Mouse (Mus musculus): Measurements from ENCODE around the gene Bhmt.
"Not testable (repeated sequence)": the region's sequence is repeated elsewhere in the genome, so short reads cannot be mapped to it uniquely, and the experiment has no call there.

Gene Bhmt

DNA sequence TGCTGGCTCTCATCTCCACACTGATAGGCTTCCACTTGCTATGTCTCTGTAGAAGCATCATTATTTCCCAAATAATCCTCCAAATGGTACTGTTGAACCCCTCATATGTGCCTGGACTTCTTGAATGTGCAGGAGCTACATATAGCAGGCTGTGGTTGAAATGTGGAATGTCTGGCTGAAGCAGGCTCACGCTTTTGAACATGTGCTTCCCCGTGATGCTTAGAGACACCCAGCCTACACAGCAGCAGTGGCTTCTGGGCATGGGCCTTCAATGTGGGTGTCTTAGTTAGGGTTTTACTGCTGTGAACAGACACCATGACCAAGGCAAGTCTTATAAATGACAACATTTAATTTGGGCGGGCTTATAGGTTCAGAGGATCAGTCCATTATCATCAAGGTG is 30.1 kb downstream of the Bhmt start:
- DNase-seq: no peak

DNA sequence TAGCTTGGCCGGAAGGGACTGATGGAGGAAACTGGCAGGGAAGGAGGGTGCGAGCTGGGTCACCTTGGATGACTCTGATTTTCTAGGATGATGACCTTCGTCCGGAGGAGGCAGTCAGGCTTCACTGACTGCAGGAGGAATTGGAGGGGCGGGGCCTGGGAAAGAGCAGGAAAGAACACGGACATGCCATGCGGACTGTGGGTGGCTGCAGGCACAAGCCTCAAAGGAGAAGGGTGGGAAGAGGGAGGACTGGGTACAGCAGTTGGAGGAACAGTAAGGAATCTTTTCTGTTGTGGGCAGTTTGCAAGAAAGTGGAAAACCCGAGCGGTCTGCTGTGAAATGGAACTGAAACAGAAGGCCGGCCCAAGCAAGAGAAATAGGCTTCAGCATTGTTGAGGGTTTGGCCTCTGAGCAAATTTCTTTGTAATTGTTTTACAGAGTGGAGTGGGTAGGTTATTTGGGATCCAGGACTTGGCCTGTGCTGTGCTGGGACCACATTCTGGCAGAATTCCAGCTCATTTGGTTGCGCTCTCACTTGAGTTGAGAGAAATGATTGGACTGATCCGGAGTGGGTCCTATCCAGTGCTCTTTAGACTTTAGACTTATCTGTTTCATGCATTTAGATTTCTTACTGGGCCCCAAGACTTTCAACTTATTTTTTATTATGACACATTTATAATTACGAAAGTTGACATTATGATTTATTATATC is 30.7 kb downstream of the Bhmt start:
- DNase-seq: peak; percentile 86

DNA sequence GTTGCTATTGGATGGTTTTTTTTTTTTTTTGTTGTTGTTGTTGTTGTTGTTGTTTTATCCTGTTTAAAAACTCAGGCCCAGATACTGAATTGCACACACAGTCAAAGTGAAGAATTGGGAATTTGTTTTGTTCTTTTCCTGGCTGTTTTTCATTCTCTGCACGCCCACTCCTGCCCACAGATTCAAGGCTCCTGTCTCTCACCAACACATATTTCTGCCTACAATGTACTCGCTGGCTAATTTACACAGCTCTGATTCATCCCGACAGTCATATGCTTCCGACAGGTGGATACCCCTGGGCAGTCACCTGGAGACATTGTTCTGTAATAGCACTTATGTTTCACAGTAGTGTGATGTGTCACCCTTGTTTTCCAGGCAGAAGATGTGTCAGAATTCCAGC is 33.1 kb downstream of the Bhmt start:
- no peak for DNase-seq

DNA sequence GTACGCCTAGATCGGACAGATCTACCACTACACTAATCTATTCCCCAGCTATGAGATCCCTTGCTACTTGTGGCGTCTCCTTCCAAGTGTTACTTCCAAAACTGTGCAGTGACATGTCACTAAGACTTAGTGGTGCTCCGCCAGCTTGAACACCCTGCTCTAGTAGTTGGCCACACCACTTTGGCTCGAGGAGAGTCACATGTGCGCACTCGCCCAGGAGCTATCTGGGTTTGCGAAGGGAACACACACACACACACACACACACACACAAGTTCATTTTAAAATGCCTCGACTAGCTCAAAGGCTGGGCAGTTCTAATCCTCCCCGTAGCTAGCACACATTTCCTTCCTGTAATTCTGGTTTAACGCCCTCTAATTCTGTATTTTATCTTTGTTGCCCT is 36.2 kb downstream of the Bhmt start:
- DNase-seq: no peak

DNA sequence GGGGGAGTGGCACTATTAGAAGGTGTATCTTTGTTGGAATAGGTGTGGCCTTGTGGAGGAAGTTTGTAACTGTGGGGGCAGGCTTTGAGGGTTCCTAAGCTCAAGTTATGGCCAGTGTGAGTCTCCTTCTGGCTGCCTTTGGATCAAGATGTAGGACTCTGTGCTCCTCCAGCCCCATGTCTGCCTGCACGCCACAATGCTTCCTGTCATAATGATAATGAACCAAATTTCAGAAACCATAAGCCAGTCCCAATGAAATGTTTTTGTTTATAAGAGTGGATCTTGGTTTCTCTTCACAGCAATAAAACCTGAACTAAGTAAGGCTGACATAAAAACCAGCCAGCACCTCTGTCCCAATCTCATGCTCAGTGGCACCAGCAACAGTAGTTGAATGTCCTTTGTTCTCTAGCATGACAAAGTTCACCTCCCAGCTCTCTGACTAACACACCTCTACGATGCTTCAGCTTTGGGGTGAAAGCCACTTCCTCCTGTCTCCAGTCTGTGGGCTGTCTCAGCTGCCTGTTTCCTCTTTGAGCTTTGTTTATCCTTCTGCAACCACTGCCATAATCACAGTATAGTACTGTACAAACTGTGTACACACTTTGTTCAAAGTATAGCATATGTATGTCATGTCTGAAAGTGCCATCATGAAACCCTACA is 44.6 kb downstream of the Bhmt start:
- no peak for DNase-seq

DNA sequence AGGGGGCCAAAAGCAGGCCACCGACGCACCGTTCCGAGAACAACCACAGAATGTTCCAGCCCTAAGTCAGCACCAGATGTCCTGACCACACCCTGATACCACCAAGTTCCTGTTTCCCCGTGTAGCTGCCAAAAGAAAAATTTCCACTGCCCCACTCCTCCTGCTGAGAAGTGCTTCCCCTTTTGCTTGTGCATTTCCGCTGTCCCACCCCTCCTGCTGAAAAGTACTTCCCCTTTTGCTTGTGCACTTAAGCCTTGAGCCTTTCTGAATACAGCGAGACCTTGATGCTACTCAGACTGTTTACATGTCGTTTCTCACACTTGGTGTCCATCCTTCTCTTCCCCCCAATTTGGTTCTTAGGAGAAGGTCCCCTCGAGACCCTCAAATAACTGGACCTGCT is 55.2 kb downstream of the Bhmt start:
- not testable (repeated sequence) for DNase-seq

DNA sequence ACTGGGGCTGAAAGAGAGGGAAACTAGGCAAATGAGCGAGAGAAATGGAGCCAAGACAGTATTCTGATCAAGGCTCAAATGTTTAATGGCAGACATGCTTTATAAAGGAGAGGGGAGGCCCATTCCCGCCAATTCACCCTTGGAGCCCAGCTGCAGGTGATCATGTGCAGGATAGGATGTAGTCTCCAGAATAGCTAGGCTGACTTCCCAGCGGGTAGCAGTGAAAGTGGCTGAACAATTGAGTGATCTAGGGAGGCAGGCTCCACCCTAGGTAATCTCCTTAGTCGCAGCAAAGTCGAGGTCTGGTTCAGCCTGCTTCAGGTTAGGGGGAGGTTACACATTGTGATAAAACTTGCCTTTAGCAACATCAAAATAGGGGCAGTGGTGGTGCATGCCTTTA is 57.3 kb downstream of the Bhmt start:
- no peak for DNase-seq

DNA sequence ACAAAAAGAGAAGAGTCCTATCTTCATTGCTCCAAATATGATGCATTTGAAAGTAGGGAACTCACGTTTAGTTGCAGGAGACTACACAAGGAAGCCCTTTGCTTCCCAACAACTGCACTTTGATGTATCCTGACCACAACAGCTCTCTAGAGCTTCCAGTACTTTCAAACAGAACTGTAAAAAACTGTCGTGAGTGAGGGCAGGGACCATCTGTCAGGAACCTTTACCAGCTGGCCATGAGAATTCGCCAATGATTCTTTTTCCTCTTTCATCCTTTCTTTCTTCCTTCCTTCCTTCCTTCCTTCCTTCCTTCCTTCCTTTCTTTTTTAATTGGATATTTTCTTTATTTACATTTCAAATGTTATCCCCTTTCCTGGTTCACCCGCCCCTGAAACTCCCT is 68.1 kb downstream of the Bhmt start:
- DNase-seq: no peak
